Mouse (Mus musculus): ENCODE results near the gene Il7r.

Gene Il7r

DNA sequence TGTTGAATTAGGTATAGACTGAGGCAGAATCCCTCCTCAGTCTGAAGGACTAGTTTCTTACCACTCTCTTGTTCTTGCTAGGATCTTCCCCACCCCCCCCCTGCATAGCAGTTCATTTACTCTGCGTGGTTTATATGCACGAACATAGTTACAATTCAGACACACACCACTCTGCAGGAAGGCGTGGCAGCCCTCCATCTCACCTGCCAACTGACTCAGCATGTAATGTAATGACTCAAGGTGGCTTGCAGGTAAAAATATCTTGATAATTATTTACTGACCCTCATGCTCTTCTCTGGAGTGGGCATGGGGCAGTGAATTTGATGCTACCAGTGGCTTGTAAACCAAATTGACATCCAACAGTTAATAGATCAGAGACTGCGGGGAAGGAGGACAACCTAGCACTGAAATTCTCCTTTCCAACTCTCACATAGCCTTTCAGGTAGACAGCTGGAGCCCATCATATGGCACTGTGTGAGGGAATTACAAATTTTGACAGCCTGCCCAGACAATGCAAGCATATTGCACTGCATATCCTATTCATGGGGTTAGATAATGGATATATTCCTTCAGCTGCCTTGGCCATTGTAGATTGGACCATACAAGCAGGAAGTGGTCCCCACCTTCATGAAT, 58.8 kb downstream of the Il7r start:
- DNase-seq (ENCODE audit: low read depth) = no peak

GRCm38 (mm10) chr15:9464039-9464438, 65.9 kb downstream of the Il7r start:
- no peak for DNase-seq (ENCODE audit: low read depth)

GRCm38 (mm10) chr15:9463521-9464027, 66.4 kb downstream of the Il7r start:
- DNase-seq (ENCODE audit: low read depth) = peak; percentile 62
